Mouse (Mus musculus) hindbrain, embryonic 14.5 days (tissue): ENCODE data around the gene Naa25. TPM values are rescaled to one million over a fixed set of nuclear protein-coding genes. Genes with fewer than 3 reads are reported as not detected.

Experiments
- ATAC-seq: fragments of 200-750 bp; cut with Nextera tagmentation; 2 replicates; pipeline ENCODE4 v1.8.0; 2017; ENCODE audit warnings: moderate number of reproducible peaks, mild to moderate bottlenecking, moderate TSS enrichment, moderate library complexity; ENCODE audit not compliant: low FRiP score
- DNase-seq: peaks from one replicate; pipeline ENCODE4 v3.0.0-alpha.2; 2015; ENCODE audit warnings: low spot score
- H3K27ac ChIP-seq: fragments of 300-500 bp; sonication (generic); 2 replicates; pipeline ENCODE4 v1.5.1; 2014; ENCODE audit warnings: mild to moderate bottlenecking, moderate library complexity
- H3K27me3 ChIP-seq: fragments of 300-500 bp; sonication (generic); 2 replicates; pipeline ENCODE4 v1.6.1; 2014; ENCODE audit warnings: mild to moderate bottlenecking, low read length, mixed read lengths; ENCODE audit not compliant: control insufficient read depth, insufficient read depth
- H3K36me3 ChIP-seq: fragments of 300-500 bp; sonication (generic); replicated peaks from 2 replicates; pipeline ENCODE4 v1.6.1; 2014; ENCODE audit not compliant: control insufficient read depth, insufficient read depth
- H3K4me1 ChIP-seq: fragments of 300-500 bp; sonication (generic); replicated peaks from 2 replicates; pipeline ENCODE4 v1.6.1; 2014; ENCODE audit warnings: antibody characterized with exemption, low read length, mixed read lengths; ENCODE audit not compliant: control insufficient read depth, insufficient read depth
- H3K4me2 ChIP-seq: fragments of 300-500 bp; sonication (generic); replicated peaks from 2 replicates; pipeline ENCODE4 v1.6.1; 2014; ENCODE audit warnings: mild to moderate bottlenecking, moderate library complexity
- H3K4me3 ChIP-seq: fragments of 300-500 bp; sonication (generic); replicated peaks from 2 replicates; pipeline ENCODE4 v1.5.1; 2014; ENCODE audit warnings: mild to moderate bottlenecking, low read length
- H3K9ac ChIP-seq: fragments of 300-500 bp; sonication (generic); 2 replicates; pipeline ENCODE4 v1.6.1; 2014
- H3K9me3 ChIP-seq: fragments of 300-500 bp; sonication (generic); 2 replicates; pipeline ENCODE4 v1.6.1; 2016; ENCODE audit warnings: low read length; ENCODE audit not compliant: control insufficient read depth
- WGBS: fragments of 180-500 bp; shearing (Covaris S2); extraction: QIAGEN DNeasy Blood & Tissue Kit; methylation state at CpG from one replicate; pipeline ENCODE4 v1.1.7; 2014; 5-methylcytosine and 5-hydroxymethylcytosine counted together
- polyA plus RNA-seq: library from polyadenylated mRNA; unstranded; fragments of >200 nt; fragmentation: Nextera tagmentation; extraction: Ambion mirVana; gene quantifications from 2 replicates; pipeline ENCODE4 v1.2.1, GENCODE M21; 2014

The Naa25 gene
- polyA plus RNA-seq, 1 experiment from 2014 or later, result 55.3 TPM

- H3K4me1 ChIP-seq, result peaks cover 6% of the 10 kb centered on the region; the same call in 1 of the 2 replicates
- no peak overlapping the region for H3K27ac ChIP-seq
- H3K4me2 ChIP-seq, result no peak overlapping the region
- H3K9me3 ChIP-seq, result no peaks in the 10 kb centered on the region
- ATAC-seq (no peak), DNase-seq (no peak)
- no peak overlapping the region for H3K9ac ChIP-seq
- peaks cover 92% of the 10 kb centered on the region for H3K36me3 ChIP-seq
- H3K27me3 ChIP-seq, result no peaks in the 10 kb centered on the region
- WGBS, result 93% methylated on average over 13 of the region's 13 CpGs
- no peak overlapping the region for H3K4me3 ChIP-seq
Measured at GRCm38 (mm10) chr5:121378678-121379256, 19.0 kb upstream of the Naa25 start.

- H3K27ac ChIP-seq, result no peak overlapping the region
- no peaks in the 10 kb centered on the region for H3K27me3 ChIP-seq
Measured at GRCm38 (mm10) chr5:121380692-121381091, 17.0 kb upstream of the Naa25 start.

DNA sequence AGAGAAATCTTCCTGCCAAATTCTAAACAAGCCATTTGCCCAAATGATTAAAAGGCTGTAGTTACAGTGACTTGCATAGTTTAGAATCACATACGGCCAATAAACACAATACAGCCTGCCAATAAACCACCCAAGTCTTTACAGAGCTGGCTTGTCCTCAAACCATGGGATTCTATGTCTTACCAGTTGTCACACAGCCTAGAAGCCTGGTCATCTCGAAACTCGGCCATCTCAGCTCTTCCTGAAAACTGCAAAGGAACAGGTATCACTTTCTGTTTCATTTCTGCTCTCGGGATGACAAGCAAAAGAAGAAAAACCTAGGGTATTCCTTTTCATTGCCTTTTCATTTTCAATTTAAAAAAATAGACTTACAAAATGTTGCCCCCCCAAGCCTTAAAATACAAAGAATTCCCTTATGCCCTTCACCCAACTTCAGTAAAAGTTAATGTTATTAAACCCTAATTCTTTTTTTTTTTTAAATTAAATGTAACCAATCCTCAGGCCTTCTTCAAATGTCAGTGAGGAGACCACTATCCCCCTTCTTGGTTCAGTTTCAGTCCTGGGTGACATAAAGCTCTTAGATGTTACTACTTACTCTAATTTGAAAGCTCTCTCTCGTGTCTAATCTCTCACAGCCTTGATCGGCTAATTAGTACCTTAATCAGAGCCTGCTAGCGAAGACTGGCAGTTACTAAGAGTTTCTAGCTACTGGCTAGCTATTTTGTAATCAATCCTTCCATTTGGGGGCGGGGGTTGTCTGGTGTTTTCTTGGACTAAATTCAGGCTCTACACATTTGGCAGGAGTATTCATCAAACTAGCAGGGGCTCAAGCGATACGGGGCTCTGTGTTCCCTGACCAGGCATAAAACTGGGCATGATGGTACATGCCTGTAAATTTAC is 13.6 kb upstream of the Naa25 start:
- DNase-seq (no peak), ATAC-seq (no peak)
- Histone ChIP-seq H3K4me2 (peak overlapping the region; percentile 64), H3K36me3 (peaks cover 41% of the 10 kb centered on the region), H3K4me1 (peaks cover 21% of the 10 kb centered on the region), H3K27me3 (no peaks in the 10 kb centered on the region), H3K4me3 (peak overlapping the region; percentile 84), H3K27ac (peak overlapping the region; percentile 92), H3K9me3 (no peaks in the 10 kb centered on the region), H3K9ac (peak overlapping the region; percentile 87)
- 56% methylated on average over 10 of the region's 10 CpGs for WGBS

More at GRCm38 (mm10) chr5:121380692-121381091, 17.0 kb upstream of the Naa25 start:
- Histone ChIP-seq H3K4me3 (no peak overlapping the region), H3K4me2 (no peak overlapping the region), H3K36me3 (peaks cover 74% of the 10 kb centered on the region), H3K9ac (no peak overlapping the region), H3K9me3 (no peaks in the 10 kb centered on the region), H3K4me1 (peaks cover 16% of the 10 kb centered on the region)
- ATAC-seq (no peak), DNase-seq (no peak)
- 98% methylated on average over 2 of the region's 2 CpGs for WGBS

GRCm38 (mm10) chr5:121384757-121385460 is 12.8 kb upstream of the Naa25 start:
- no peaks in the 10 kb centered on the region for H3K9me3 ChIP-seq
- H3K9ac ChIP-seq, result peak overlapping the region; percentile 87
- peak; percentile 63 for DNase-seq
- peak overlapping the region; percentile 92 for H3K27ac ChIP-seq
- H3K36me3 ChIP-seq, result peaks cover 33% of the 10 kb centered on the region
- H3K4me2 ChIP-seq, result peak overlapping the region; percentile 64
- WGBS, result 3% methylated on average over 35 of the region's 47 CpGs
- H3K4me1 ChIP-seq, result peaks cover 21% of the 10 kb centered on the region
- H3K4me3 ChIP-seq, result peak overlapping the region; percentile 84
- H3K27me3 ChIP-seq, result no peaks in the 10 kb centered on the region
- ATAC-seq, result peak; percentile 64

- peak; percentile 90 for DNase-seq
- Histone ChIP-seq H3K36me3 (peaks cover 27% of the 10 kb centered on the region), H3K4me3 (peak within 1 kb of the TSS; percentile 84), H3K9ac (peak within 1 kb of the TSS; percentile 87), H3K27ac (peak within 1 kb of the TSS; percentile 92), H3K9me3 (no peaks in the 10 kb centered on the region), H3K4me1 (peaks cover 21% of the 10 kb centered on the region), H3K4me2 (peak within 1 kb of the TSS; percentile 64), H3K27me3 (no peaks in the 10 kb centered on the region)
- WGBS, result under 1% methylated on average over 36 of the region's 45 CpGs
- peak; percentile 95 for ATAC-seq
Measured at GRCm38 (mm10) chr5:121385461-121386119, 12.1 kb upstream of the Naa25 start, which contains the start of gene Trafd1. TSS of gene Trafd1 (minus strand) at chr5:121385632.

DNA sequence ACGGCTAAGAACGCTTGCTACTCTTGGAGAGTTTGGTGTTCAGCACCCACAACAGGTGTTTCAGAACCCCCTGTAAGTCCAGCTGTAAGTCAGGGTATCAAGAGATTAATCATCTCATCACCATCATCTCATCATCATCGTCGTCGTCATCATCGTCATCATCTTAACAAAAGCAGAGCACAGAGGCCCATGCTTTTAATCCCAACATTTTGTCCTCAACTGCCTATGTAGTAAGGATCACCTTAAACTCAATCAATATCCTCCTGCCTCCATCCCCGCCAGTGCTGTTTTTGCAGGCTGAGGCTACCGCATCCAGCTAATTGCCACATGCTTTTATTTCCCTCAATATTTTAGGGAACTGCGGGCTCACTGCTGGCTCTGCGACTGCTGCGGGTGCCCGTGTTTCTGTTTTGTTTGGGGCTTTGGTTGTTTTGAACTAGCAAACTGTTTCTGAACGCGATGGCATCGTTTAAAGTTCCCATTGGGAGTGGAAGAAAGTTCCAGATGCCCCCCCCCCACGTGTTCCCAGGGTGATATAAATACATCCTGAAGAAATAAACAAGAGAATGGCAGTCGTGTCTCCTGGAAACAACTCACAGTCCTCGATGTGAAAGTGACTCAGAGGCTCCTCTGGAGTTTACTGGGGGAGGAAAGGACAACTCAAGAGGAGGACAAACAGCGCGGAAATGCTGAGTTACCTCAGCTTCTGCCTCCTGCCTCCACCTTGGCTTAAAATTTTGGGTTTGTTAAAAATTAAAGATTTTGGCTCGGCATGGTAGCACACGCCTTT is 11.4 kb upstream of the Naa25 start:
- DNase-seq (peak; percentile 42), ATAC-seq (no peak)
- WGBS, result 37% methylated on average over 22 of the region's 22 CpGs
- H3K9ac ChIP-seq, result peak overlapping the region; percentile 87
- no peak overlapping the region for H3K27ac ChIP-seq
- no peaks in the 10 kb centered on the region for H3K9me3 ChIP-seq
- peaks cover 19% of the 10 kb centered on the region; the same call in 1 of the 2 replicates for H3K36me3 ChIP-seq
- no peaks in the 10 kb centered on the region for H3K27me3 ChIP-seq
- peak overlapping the region; percentile 64 for H3K4me2 ChIP-seq
- peaks cover 21% of the 10 kb centered on the region for H3K4me1 ChIP-seq
- peak overlapping the region; percentile 84 for H3K4me3 ChIP-seq

- Histone ChIP-seq H3K9me3 (no peaks in the 10 kb centered on the region), H3K4me1 (peaks cover 21% of the 10 kb centered on the region), H3K27me3 (no peaks in the 10 kb centered on the region), H3K36me3 (peaks cover 11% of the 10 kb centered on the region; the same call in 1 of the 2 replicates), H3K4me3 (no peak overlapping the region), H3K9ac (no peak overlapping the region), H3K27ac (no peak overlapping the region), H3K4me2 (no peak overlapping the region)
- DNase-seq (no peak), ATAC-seq (no peak)
- 71% methylated on average over 4 of the region's 4 CpGs for WGBS
Measured at GRCm38 (mm10) chr5:121387126-121387525, 10.6 kb upstream of the Naa25 start.

DNA sequence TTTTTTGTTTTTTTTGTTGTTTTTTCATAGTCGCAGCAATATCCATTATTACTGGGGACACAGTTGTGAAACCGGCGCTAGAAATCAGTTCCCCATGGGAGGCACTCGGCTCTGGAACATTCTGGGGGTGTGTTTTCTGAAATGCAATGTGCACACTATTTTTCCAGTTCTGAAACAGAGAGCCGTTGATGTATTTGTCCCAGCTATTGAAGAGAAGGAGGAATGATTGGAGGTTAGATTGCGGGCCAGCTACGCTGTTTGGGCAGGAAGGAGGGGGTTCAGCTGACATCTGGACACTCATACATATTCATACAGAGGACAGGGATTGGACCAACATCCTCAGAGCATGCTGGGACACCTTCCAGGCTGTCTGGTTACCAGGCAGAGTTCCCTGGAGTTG is 8.6 kb upstream of the Naa25 start:
- Histone ChIP-seq H3K27ac (no peak overlapping the region), H3K4me2 (no peak overlapping the region), H3K27me3 (no peaks in the 10 kb centered on the region), H3K9me3 (no peaks in the 10 kb centered on the region), H3K4me1 (peaks cover 12% of the 10 kb centered on the region), H3K36me3 (no peaks in the 10 kb centered on the region), H3K9ac (no peak overlapping the region), H3K4me3 (no peak overlapping the region)
- WGBS, result 43% methylated on average over 7 of the region's 7 CpGs
- ATAC-seq (no peak), DNase-seq (no peak)
